Mouse (Mus musculus) bone marrow macrophage, adult 2 months (primary cell): ENCODE measurements around the gene Elavl4.

Source experiments
- CTCF ChIP-seq: IDR thresholded peaks from 2 replicates; pipeline ENCODE4 v1.5.1; 2012; ENCODE audit warnings: low read depth, mild to moderate bottlenecking, low read length, moderate library complexity
- POLR2A ChIP-seq: IDR thresholded peaks from 2 replicates; pipeline ENCODE4 v1.6.1; 2012; ENCODE audit warnings: mild to moderate bottlenecking, low read depth, low read length, borderline replicate concordance

DNA sequence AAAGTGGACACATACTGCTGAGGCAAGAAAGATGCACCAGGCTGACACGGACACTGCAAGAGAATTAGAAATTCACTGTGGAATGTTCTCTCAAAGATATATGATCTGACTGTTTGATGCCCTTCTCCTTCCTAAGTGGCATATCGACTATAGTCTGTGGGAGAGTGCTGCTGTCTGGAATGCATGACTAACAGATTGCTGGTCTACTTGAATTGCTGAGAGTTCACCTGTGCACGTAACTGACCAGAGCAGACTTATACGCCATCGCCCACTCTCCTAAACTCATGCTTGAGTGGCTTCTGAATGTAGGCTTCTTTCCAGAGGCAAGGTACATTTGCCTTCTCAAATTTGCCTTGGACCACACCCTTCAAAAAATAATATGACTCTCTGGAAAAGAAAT is 58.5 kb downstream of the Elavl4 start:
- TF ChIP-seq CTCF (no peak), POLR2A (no peak)
